Mouse (Mus musculus): ENCODE results near the gene Tpst2. TPM values are rescaled to one million over a fixed set of nuclear protein-coding genes. Genes with fewer than 3 reads are reported as not detected.

The Tpst2 gene
- polyA plus RNA-seq, 1 experiment from 2014 or later, result 29.2 TPM

DNA sequence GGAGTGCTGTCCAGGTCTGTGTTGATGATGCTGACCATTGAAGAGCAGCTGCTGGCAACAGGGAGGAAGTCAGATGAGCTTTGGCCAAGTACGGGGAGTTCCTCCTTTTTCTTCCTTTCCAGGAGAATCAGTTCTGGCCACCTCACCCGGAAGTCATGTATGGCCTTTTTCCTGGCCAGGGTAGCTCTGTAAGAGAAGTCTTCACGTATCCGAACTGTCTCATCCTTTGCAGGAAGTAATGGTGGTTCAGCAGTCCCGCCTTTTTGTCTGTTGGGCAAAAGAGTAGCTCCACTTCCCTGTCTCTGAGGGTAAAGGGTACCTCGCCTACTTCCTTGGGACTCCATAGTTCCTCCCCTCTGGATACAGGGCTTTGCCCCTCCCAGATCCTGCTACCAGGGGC is 79.0 kb downstream of the Tpst2 start:
- no peaks in the 10 kb centered on the region for H3K27me3 ChIP-seq (ENCODE audit: control insufficient read depth, insufficient read depth, low read length)
- no peak overlapping the region for H3K4me3 ChIP-seq (ENCODE audit: low read depth, low read length)
- H3K27ac ChIP-seq (replicated peaks), result no peak overlapping the region
- no peaks in the 10 kb centered on the region for H3K4me1 ChIP-seq (replicated peaks; ENCODE audit: control insufficient read depth, insufficient read depth)
- H3K4me2 ChIP-seq (replicated peaks; ENCODE audit: low read depth), result no peak overlapping the region
- ATAC-seq (ENCODE audit: low FRiP score, low TSS enrichment), result no peak
- TF ChIP-seq EP300 (optimal IDR thresholded peaks at IDR 0.05) (no peak), CTCF (IDR thresholded peaks at IDR 0.05; ENCODE audit: low read depth) (no peak)
- DNase-seq (ENCODE audit: low spot score), result no peak
- 87% methylated on average over 6 of the region's 6 CpGs for WGBS
- H3K9ac ChIP-seq (ENCODE audit: low read length), result no peak overlapping the region
- peaks cover 7% of the 10 kb centered on the region; the same call in 1 of the 2 replicates for H3K36me3 ChIP-seq (ENCODE audit: control insufficient read depth, insufficient read depth, low read length)
- H3K9me3 ChIP-seq (ENCODE audit: control insufficient read depth, low read length), result no peaks in the 10 kb centered on the region

DNA sequence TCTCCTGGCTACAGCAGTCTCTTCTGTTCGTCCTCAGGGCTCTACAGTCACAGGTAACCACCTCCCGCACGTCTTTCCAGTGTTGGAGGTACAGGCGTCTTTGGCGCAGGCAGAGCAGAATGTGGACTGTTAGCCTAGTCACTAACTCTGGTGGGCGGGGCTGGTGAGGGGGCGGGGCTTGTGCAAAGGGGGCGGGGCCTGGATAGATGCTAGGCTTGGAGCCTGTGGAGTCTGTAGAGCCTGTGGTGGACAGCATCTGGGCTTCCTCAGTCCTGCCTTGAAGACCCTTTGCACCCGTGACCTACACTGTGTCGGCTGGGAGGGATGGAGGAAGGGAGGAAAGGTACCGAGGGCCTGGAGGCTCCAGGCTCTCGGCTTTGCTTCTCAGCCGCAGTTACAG is 79.4 kb downstream of the Tpst2 start, which contains the start of gene Gm6583:
TSS of gene Gm6583 (minus strand) at position 124 of the 400 bp plus-strand sequence.
- no peaks in the 10 kb centered on the region for H3K9me3 ChIP-seq (ENCODE audit: control insufficient read depth, low read length)

DNA sequence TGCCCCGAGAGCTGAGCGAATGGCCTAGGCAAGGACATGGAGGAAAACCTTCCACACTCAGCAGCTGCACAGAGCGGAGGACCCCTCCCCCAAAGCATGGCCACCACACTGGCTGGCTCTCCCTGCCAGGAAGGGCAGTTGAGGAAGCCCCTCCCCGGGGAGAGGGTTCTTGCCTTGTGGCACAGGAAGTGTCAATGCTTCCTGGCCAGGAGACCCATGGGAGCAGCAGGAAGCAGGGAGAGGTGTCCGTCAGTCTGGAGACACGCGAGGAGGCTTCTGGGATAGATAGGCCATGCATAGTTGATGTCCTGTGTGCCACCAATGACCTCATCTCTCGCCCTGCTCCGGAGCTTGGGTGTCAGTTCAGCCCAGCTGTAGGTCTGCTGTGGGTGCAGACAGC is 79.8 kb downstream of the Tpst2 start:
- Histone ChIP-seq H3K4me1 (replicated peaks; ENCODE audit: control insufficient read depth, insufficient read depth) (no peaks in the 10 kb centered on the region), H3K36me3 (ENCODE audit: control insufficient read depth, insufficient read depth, low read length) (peaks cover 7% of the 10 kb centered on the region; the same call in 1 of the 2 replicates), H3K9ac (ENCODE audit: low read length) (no peak overlapping the region), H3K4me3 (ENCODE audit: low read depth, low read length) (no peak overlapping the region), H3K27ac (replicated peaks) (no peak overlapping the region), H3K27me3 (ENCODE audit: control insufficient read depth, insufficient read depth, low read length) (no peaks in the 10 kb centered on the region), H3K4me2 (replicated peaks; ENCODE audit: low read depth) (no peak overlapping the region), H3K9me3 (ENCODE audit: control insufficient read depth, low read length) (no peaks in the 10 kb centered on the region)
- ATAC-seq (ENCODE audit: low FRiP score, low TSS enrichment) (no peak), DNase-seq (ENCODE audit: low spot score) (no peak)
- TF ChIP-seq CTCF (IDR thresholded peaks at IDR 0.05; ENCODE audit: low read depth) (no peak), EP300 (optimal IDR thresholded peaks at IDR 0.05) (no peak)
- 92% methylated on average over 9 of the region's 9 CpGs for WGBS

More for the DNA sequence above, 79.4 kb downstream of the Tpst2 start, which contains the start of gene Gm6583:
- TF ChIP-seq EP300 (optimal IDR thresholded peaks at IDR 0.05), result no peak
- no peak for TF ChIP-seq CTCF (IDR thresholded peaks at IDR 0.05; ENCODE audit: low read depth)
- 59% methylated on average over 13 of the region's 13 CpGs for WGBS
- Histone ChIP-seq H3K9ac (ENCODE audit: low read length) (no peak within 1 kb of the TSS), H3K4me1 (replicated peaks; ENCODE audit: control insufficient read depth, insufficient read depth) (no peaks in the 10 kb centered on the region), H3K27me3 (ENCODE audit: control insufficient read depth, insufficient read depth, low read length) (no peaks in the 10 kb centered on the region), H3K36me3 (ENCODE audit: control insufficient read depth, insufficient read depth, low read length) (peaks cover 7% of the 10 kb centered on the region; the same call in 1 of the 2 replicates), H3K4me3 (ENCODE audit: low read depth, low read length) (no peak within 1 kb of the TSS), H3K27ac (replicated peaks) (no peak within 1 kb of the TSS), H3K4me2 (replicated peaks; ENCODE audit: low read depth) (no peak within 1 kb of the TSS)
- peak; percentile 42 for DNase-seq (ENCODE audit: low spot score)
- ATAC-seq (ENCODE audit: low FRiP score, low TSS enrichment), result peak; percentile 59

DNA sequence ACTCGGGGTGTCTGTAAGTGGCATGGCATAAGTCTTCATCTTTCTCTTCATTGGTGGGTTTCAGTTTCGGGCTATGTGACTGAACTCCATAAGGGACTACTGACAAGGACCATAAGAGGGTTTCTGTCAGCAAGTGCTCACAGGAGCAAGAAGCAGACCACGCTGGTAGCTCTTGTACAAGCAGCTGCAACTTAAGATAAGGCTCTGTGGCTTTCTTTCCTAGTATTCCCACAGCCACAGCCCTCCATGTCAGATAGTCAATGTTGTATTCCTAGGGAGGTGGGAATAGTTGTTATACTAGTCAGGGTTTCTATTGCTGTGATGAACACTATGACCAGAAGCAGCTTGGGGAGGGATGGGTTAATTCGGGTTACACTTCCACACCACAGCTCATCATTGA is 83.0 kb downstream of the Tpst2 start:
- TF ChIP-seq EP300 (optimal IDR thresholded peaks at IDR 0.05), result no peak
- no peak for TF ChIP-seq CTCF (IDR thresholded peaks at IDR 0.05; ENCODE audit: low read depth)
- H3K4me3 ChIP-seq (ENCODE audit: low read depth, low read length), result no peak overlapping the region
- no peak overlapping the region for H3K27ac ChIP-seq (replicated peaks)
- WGBS, result 85% methylated on average over 4 of the region's 4 CpGs
- ATAC-seq (ENCODE audit: low FRiP score, low TSS enrichment) (no peak), DNase-seq (ENCODE audit: low spot score) (no peak)
- no peak overlapping the region for H3K9ac ChIP-seq (ENCODE audit: low read length)
- no peak overlapping the region for H3K4me2 ChIP-seq (replicated peaks; ENCODE audit: low read depth)
- H3K36me3 ChIP-seq (ENCODE audit: control insufficient read depth, insufficient read depth, low read length), result 0 out of 2 replicates have a peak, but pooled peaks cover 5% of the 10 kb centered on the region
- H3K9me3 ChIP-seq (ENCODE audit: control insufficient read depth, low read length), result no peaks in the 10 kb centered on the region
- no peaks in the 10 kb centered on the region for H3K27me3 ChIP-seq (ENCODE audit: control insufficient read depth, insufficient read depth, low read length)
- no peaks in the 10 kb centered on the region for H3K4me1 ChIP-seq (replicated peaks; ENCODE audit: control insufficient read depth, insufficient read depth)

DNA sequence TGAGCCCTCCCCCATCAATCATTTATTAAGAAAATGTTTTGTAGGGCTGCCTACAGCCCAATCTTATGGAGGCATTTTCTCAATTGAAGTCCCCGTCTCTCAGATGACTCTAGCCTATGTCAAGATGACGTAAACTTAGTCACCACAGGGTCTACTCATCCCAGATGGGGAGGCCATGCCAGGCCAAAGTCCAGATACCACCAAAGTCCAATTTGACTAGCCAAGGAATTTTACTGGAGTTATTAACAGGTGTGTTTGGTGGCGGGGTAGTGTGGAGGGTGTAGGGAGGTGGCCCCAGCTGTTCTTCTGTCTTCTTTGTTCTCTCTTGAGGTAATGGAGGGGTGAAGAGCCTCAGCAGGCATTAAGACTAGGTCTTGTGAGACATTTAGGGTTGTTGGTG is 83.6 kb downstream of the Tpst2 start:
- Histone ChIP-seq H3K27me3 (ENCODE audit: control insufficient read depth, insufficient read depth, low read length) (no peaks in the 10 kb centered on the region), H3K4me1 (replicated peaks; ENCODE audit: control insufficient read depth, insufficient read depth) (no peaks in the 10 kb centered on the region), H3K9me3 (ENCODE audit: control insufficient read depth, low read length) (no peaks in the 10 kb centered on the region), H3K36me3 (ENCODE audit: control insufficient read depth, insufficient read depth, low read length) (peaks cover 9% of the 10 kb centered on the region; the same call in 1 of the 2 replicates), H3K4me3 (ENCODE audit: low read depth, low read length) (no peak overlapping the region), H3K4me2 (replicated peaks; ENCODE audit: low read depth) (no peak overlapping the region), H3K27ac (replicated peaks) (no peak overlapping the region), H3K9ac (ENCODE audit: low read length) (no peak overlapping the region)
- DNase-seq (ENCODE audit: low spot score) (no peak), ATAC-seq (ENCODE audit: low FRiP score, low TSS enrichment) (no peak)
- TF ChIP-seq EP300 (optimal IDR thresholded peaks at IDR 0.05), result no peak
- TF ChIP-seq CTCF (IDR thresholded peaks at IDR 0.05; ENCODE audit: low read depth), result no peak
- 87% methylated on average over 3 of the region's 3 CpGs for WGBS

DNA sequence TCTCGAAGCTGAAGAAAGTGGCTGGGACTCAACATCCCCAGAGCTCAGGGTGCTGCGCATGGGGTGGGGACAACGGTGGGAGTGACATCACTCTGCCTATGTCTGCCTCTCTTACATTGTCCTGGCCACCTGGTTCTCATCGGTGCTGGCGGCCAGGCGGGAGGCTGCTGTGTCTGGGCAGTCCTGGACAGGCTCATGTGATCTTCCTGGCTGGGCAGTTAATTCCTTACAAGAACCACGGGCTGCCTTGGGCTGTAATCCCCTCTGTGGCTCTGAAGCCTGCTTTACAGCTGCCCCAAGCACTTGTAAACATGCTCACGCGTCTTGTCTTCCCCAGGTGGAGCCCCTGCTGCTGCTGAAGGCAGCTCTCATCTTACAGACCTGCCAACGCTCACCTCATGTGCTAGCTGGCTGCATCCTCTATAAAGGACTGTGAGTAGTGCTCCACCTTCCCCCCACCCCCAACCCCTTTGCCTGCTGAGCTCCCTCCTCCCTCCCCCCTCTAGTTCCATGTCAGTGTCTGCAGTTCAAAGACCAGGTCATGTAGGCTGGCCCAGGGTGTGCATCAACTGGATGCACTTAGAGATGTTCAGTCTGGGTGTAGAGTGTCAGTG is 87.8 kb downstream of the Tpst2 start:
- H3K27me3 ChIP-seq (ENCODE audit: control insufficient read depth, insufficient read depth, low read length), result no peaks in the 10 kb centered on the region
- WGBS, result 62% methylated on average over 10 of the region's 10 CpGs
- no peak overlapping the region for H3K27ac ChIP-seq (replicated peaks)

More for the DNA sequence above, 87.8 kb downstream of the Tpst2 start:
- Histone ChIP-seq H3K4me2 (replicated peaks; ENCODE audit: low read depth) (no peak overlapping the region), H3K9ac (ENCODE audit: low read length) (no peak overlapping the region), H3K9me3 (ENCODE audit: control insufficient read depth, low read length) (no peaks in the 10 kb centered on the region), H3K36me3 (ENCODE audit: control insufficient read depth, insufficient read depth, low read length) (peaks cover 17% of the 10 kb centered on the region), H3K4me1 (replicated peaks; ENCODE audit: control insufficient read depth, insufficient read depth) (no peaks in the 10 kb centered on the region), H3K4me3 (ENCODE audit: low read depth, low read length) (no peak overlapping the region)
- no peak for TF ChIP-seq EP300 (optimal IDR thresholded peaks at IDR 0.05)
- TF ChIP-seq CTCF (IDR thresholded peaks at IDR 0.05; ENCODE audit: low read depth), result no peak
- DNase-seq (ENCODE audit: low spot score) (no peak), ATAC-seq (ENCODE audit: low FRiP score, low TSS enrichment) (peak; percentile 43; the same call in 1 of the 2 replicates)

Other genes with a start within 250 kb of the Tpst2 start
- 1.9 and 2.2 TPM in 2 replicates for gene Cryba4, start 24.2 kb upstream of the Tpst2 start, polyA plus RNA-seq (2015; fragmentation: Nextera tagmentation; extraction: Ambion mirVana)
- gene Crybb1, start 20.9 kb upstream of the Tpst2 start, polyA plus RNA-seq (2015; fragmentation: Nextera tagmentation; extraction: Ambion mirVana), result 1.7 and 2.0 TPM in 2 replicates
- 12.4 and 12.9 TPM in 2 replicates for gene Tfip11, start 49.7 kb downstream of the Tpst2 start, polyA plus RNA-seq (2015; fragmentation: Nextera tagmentation; extraction: Ambion mirVana)
- gene Srrd, start 66.3 kb downstream of the Tpst2 start, polyA plus RNA-seq (2015; fragmentation: Nextera tagmentation; extraction: Ambion mirVana), result 19.3 and 20.9 TPM in 2 replicates
- gene Hps4, start 66.4 kb downstream of the Tpst2 start, polyA plus RNA-seq (2015; fragmentation: Nextera tagmentation; extraction: Ambion mirVana), result 15.2 and 15.3 TPM in 2 replicates
- gene Gm6583, start 79.3 kb downstream of the Tpst2 start, polyA plus RNA-seq (2015; fragmentation: Nextera tagmentation; extraction: Ambion mirVana), result 0.08 and 0.13 TPM in 2 replicates
- gene Asphd2, start 118.2 kb downstream of the Tpst2 start, polyA plus RNA-seq (2015; fragmentation: Nextera tagmentation; extraction: Ambion mirVana), result 4.4 and 4.6 TPM in 2 replicates
- gene Gm6588, start 172.7 kb downstream of the Tpst2 start, polyA plus RNA-seq (2015; fragmentation: Nextera tagmentation; extraction: Ambion mirVana), result 0.05 TPM in 1 of 2 replicates, not detected in the other